Mouse (Mus musculus) left cerebral cortex, adult 2 months (tissue): ENCODE data around the gene Rybp. TPM values are rescaled to one million over a fixed set of nuclear protein-coding genes. Genes with fewer than 3 reads are reported as not detected.
A peak's percentile ranks its signal among the peaks of the same experiment; 100 is the strongest.

ENCODE experiments used
- DNase-seq, 2 experiments: peaks; one replicate each; pipeline ENCODE4 v3.0.0; 2021 to 2022; ENCODE audit warnings: low spot score in 2 of 2, mixed read lengths in 1 of 2; ENCODE audit errors: extremely low spot score in 1 of 2
- H3K27ac ChIP-seq: fragments of 200-600 bp; 2 replicates; pipeline ENCODE4 v1.8.1; 2022
- H3K4me3 ChIP-seq: fragments of 200-600 bp; 2 replicates; pipeline ENCODE4 v1.8.1; 2022
- CTCF ChIP-seq: fragments of 200-600 bp; IDR thresholded peaks from 2 replicates; pipeline ENCODE4 v1.8.1; 2022; ENCODE audit warnings: antibody characterized with exemption, mild to moderate bottlenecking, moderate library complexity
- intact Hi-C: fragments of 180-260 bp; cut with DNase I; formaldehyde crosslinking; loops from one replicate; pipeline ENCODE4 v1.15.1; 2025
- long read RNA-seq, 2 experiments: library from polyadenylated mRNA; stranded (forward); transcript quantifications; one replicate each; pipeline ENCODE4 v2.0.0; 2021; ENCODE audit warnings: borderline mapping rate in 2 of 2
- total RNA-seq, 2 experiments: library from RNA; stranded (reverse); gene quantifications; 2 replicates each; pipeline ENCODE4 v1.2.3; 2021

Rybp gene
- total RNA-seq = 10 to 100 TPM; 46.2 to 56.4 TPM
- long read RNA-seq, experiment 1, full-length matches to known transcripts = 2 of 9 reads
- long read RNA-seq, experiment 1, partial matches to known transcripts = 2 of 9 reads
- long read RNA-seq, experiment 1, other reads (novel, unspliced or antisense) = 5 of 9 reads
- long read RNA-seq, experiment 2, full-length matches to known transcripts = 1 of 4 reads
- long read RNA-seq, experiment 2, partial matches to known transcripts = 0 of 4 reads
- long read RNA-seq, experiment 2, other reads (novel, unspliced or antisense) = 3 of 4 reads

DNA sequence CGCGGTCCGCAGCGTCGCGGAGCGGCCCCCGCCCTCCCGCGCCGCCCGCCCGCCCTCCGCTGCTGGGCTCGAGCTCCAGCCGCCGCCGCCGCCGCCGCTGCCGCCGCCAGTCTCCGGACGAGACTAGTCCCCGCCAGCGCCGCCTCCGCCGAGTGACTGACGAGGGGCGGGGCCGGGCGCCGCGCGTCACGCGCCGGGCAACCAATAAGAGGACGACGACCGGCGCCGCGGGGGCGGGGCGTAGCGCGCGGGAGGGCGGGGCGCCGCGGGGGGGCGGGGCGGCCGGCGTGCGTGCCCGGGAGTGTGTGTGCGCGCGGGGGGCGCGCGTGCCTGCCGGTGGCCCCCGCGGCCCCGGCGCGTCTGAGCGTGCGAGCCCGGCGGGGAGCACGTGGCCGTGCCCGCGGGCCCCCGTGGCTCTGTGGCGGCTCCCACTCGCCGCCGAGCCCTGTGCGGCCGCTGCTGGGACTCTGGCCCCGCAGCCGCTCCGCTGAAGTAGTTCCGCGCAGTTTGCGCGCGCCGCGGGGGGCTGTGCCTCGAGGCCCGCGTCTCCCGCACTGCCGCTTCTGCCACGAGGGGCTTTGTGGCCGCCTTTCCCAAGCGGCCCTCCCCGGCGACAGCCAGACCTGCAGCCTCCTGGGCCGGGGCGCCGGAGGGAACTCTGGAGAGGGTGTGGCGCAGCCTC is at the start of gene Rybp:
Gene Rybp (minus strand): TSS at position 152 of the 682 bp plus-strand sequence.
- peak; percentile 95 to 96 for DNase-seq
- H3K27ac ChIP-seq = peak within 1 kb of the TSS; percentile 89
- H3K4me3 ChIP-seq = peak within 1 kb of the TSS; percentile 78
- no peak; the same call in 1 of the 2 replicates for TF ChIP-seq CTCF
- intact Hi-C loops = loop anchor here (1.0 to 10.0 kb wide), 9 partner anchors 81 to 593 kb away; partner anchors contain the start of gene Gpr27

DNA sequence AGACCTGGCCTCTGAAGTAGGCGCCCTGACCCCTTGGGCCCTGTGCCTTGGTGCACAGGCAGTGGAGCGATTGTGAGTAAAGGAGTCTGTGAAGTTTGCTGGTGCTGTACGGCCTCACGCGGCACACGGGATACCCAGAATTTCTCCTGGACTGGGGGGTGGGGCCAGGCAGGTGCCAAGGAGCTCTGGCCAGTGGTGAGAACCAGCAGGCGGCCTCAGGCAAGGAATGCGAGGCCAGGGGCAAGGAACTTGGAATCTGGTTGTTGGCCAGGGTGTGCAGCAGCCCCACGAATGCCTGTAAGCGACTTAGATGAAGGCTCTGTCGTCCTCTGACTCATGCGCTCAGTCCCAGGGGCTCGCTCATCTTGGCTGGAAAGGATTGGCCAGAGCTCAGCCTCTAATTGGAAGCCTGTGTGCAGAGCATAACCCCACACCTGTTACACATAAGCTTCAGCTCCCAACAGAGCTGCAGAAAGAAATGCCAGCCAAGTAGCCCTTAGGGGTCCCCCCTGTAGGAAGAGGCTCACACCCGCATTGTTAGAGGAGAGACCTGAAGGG is 49.4 kb upstream of the Rybp start:
- TF ChIP-seq CTCF = no peak
- no peak for DNase-seq
- H3K4me3 ChIP-seq = no peak overlapping the region
- H3K27ac ChIP-seq = no peak overlapping the region
- intact Hi-C loops = no loop called here

DNA sequence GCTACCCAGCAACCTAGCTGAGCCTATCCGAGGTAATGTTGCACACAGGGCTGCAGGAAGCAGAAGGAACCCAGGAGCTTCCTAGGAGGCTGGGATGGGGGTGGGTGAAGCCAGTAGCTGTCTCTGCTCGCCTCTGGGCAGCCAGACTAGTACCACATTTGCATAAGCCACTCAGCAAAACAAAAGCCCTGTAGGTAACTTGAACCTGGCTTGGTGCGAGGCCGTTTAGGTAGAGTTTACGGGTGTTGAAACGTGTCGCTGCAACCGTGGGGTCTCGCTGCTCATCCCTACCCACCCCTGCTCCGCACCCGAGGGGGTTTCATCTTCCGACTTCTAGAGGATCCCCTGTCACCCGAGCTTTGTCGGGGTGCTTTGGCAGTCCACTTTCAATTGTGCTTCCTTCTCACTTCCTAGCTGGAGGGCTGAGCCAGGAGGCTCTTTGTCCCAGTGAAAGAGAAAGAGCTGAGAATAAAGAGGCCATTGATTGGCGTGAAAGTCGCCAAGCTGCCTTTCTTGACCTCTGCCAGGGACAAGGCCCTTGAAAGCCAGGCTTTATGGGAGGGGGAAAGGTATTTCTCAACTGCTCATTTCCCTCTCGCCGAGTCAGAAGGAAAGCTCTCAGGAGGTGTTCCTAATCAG is 48.3 kb upstream of the Rybp start:
- no peak for DNase-seq
- no peak overlapping the region for H3K4me3 ChIP-seq
- H3K27ac ChIP-seq = no peak overlapping the region
- intact Hi-C loops = no loop called here
- no peak for TF ChIP-seq CTCF

DNA sequence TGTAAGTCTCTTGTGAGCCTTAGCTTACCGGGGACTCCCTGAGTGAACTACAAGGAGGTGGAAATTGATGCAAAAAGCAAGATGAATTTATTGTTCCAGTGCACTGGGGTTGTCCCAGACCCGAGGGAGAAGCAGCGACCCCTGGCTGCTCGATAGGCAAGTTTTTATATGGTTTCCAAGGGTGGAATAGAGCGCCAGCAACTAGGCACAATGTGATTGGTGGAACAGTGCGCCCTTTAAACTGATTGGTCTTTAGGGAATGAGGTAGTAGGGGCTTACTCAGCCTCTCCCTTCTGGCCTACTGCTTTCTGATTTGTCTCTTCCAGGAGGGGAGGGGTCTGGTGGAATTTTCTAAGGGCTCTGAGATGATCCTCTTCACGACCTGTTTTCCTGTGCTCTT is 46.5 kb upstream of the Rybp start:
- TF ChIP-seq CTCF = no peak
- DNase-seq = no peak
- no peak overlapping the region for H3K4me3 ChIP-seq
- intact Hi-C loops = no loop called here
- H3K27ac ChIP-seq = no peak overlapping the region

DNA sequence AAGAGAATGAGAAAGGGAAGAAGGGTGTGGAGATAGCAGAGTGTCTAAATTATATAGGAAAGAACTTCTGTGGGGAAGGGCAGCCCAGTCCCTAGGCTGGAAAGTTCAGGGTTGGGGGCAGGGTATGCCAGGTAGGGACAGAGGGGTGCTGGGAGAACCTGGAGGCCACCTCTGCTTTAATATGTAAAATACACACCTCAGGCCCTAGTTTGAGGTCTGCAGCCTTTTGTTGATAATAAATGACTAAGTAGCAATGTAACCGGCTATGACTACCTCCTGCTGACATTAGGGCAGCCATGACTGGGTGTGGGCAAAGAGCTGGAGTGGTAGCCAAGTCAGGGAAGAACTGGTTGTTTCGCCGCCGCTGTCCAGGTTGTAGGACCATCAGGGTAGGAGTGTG is 45.2 kb upstream of the Rybp start:
- intact Hi-C loops = no loop called here
- Histone ChIP-seq H3K4me3 (no peak overlapping the region), H3K27ac (no peak overlapping the region)
- DNase-seq = no peak
- no peak for TF ChIP-seq CTCF

DNA sequence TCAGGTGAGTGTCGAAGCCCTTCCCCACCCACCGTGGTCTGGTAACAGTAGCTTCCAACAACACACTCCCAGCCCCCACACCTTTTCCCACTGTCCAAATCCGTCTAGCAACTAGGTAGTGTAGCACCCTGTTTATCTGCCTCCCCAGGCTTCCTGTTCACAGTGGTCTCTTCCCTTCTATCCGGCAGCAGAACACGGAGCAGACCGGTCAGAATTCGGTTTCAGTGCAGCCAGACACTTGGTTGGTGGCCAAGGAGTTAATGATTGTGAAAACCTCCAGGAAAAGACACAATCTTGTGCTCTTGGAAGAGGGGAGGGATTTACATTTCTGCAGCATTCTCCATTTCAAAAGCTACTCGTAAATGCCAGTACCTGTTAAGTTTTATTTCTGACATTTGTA is 44.3 kb upstream of the Rybp start:
- no peak for TF ChIP-seq CTCF
- DNase-seq = no peak
- intact Hi-C loops = no loop called here
- no peak overlapping the region for H3K27ac ChIP-seq
- H3K4me3 ChIP-seq = no peak overlapping the region

DNA sequence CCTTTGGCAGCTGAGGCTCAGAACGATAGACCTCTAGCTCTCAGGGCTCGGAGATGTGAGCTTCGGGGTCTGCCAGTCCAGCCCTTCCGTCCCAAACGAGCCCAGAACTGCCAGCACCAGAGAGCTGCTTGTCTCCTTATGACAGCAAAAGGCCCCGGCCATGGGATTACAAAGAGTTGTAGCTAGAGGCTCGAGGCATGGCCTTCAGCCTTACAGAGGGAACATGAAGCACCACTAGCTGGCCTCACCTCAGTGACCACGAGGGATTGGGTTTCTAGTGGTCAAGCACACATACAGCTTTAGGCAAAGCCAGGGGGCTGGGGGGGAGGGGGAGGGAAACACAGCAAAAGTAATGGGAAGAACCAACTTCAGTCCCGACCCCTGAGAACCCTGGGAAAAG is 43.8 kb upstream of the Rybp start:
- intact Hi-C loops = no loop called here
- no peak overlapping the region for H3K27ac ChIP-seq
- DNase-seq = no peak
- no peak overlapping the region for H3K4me3 ChIP-seq
- no peak for TF ChIP-seq CTCF

DNA sequence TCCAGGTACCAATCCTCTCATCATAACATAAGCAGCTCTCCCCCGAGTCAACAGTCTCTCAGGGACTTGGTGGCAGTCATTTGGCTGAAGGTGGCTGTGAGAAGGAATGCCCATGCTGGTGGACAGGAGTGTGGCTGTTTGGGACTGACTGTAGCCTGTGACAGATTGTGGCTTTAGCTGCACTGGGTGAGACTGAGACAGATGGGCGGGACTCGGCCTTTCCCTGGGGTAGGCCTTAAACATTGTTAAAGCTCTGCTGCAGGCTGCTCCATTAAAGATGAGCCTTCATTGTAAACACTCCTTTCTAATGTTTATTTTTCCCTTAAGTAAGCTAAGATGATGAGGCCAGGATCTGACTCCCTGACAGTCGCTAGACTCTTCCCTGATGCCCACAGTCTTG is 42.3 kb upstream of the Rybp start:
- no peak for TF ChIP-seq CTCF
- Histone ChIP-seq H3K4me3 (no peak overlapping the region), H3K27ac (no peak overlapping the region)
- no peak for DNase-seq
- intact Hi-C loops = no loop called here

DNA sequence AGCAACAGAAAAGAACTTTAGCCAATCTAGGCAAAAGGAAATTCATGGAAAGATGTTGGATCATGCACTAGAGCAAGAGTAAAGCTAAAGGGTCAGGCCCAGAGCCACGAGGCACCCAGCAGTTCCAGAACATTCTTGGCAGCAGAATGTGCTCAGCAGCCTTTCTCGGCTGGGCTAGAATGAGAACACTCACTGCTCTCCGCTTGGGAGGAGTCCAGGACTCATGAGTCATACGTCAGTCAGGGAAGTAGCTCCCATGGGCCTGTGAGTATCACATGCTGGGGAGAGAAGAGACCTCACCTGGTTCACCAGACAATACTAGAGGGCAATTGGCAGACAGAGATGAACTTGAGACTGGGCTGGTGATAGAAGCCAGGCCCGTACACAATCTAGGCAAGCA is 39.8 kb upstream of the Rybp start:
- TF ChIP-seq CTCF = no peak
- intact Hi-C loops = loop anchor here (1.0 kb wide), 1 partner anchor 48 kb away; no protein-coding TSS in a partner anchor
- no peak overlapping the region for H3K27ac ChIP-seq
- peak; percentile 38 to 61 for DNase-seq
- H3K4me3 ChIP-seq = no peak overlapping the region

DNA sequence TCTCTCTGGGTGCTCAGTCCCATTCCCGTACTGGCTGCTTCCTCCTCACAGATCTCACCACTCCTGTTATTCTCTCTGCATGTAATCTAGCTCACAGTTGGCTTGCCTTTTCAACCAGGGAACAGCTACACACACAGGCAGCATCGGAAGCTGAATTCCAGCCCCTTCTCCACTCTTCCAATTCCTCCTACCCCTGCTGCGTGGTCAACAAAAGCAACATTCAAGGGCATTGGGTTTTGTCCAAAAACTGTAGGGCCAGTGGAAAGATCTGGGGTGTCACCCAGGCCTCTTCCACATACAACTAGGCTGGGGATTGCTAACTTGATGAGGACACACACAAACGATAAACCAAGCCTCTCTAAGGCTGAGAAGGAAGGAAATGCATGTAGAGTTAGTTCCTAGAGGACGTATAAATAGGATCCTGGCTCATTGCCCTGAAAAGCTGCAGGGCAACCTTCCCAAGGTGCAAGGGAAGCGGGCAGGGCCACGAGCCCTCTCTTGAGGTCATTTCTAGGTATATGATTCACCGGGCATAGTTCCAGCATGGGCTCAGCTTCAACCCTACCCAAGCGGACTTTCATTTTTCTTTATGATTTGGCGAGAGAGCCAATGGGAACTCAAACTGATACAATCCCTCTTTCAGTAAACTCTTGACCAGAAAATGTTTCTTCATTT is 36.6 kb upstream of the Rybp start:
- no peak overlapping the region for H3K4me3 ChIP-seq
- no peak for TF ChIP-seq CTCF
- DNase-seq = no peak
- intact Hi-C loops = no loop called here
- H3K27ac ChIP-seq = no peak overlapping the region

DNA sequence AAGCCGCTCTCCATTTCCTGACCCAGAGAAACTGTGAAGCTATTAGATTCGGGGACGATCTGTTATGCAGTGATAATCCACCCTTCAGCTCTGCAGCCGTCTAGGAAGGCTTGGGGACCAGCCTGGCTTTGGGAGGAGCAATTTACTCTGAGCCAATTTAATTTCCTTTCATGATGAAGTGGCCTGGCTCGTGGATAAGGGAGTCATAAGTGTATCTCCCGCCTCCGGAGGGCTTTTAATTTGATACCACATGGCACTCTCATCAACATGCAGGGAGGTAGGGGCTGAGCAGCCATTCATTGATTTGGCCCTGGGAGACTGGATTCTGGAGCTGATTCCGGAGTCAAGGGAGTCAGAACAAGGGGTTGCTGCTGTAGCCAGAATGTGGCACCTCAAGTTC is 35.3 kb upstream of the Rybp start:
- no peak for TF ChIP-seq CTCF
- no peak for DNase-seq
- intact Hi-C loops = no loop called here
- H3K27ac ChIP-seq = no peak overlapping the region
- no peak overlapping the region for H3K4me3 ChIP-seq

DNA sequence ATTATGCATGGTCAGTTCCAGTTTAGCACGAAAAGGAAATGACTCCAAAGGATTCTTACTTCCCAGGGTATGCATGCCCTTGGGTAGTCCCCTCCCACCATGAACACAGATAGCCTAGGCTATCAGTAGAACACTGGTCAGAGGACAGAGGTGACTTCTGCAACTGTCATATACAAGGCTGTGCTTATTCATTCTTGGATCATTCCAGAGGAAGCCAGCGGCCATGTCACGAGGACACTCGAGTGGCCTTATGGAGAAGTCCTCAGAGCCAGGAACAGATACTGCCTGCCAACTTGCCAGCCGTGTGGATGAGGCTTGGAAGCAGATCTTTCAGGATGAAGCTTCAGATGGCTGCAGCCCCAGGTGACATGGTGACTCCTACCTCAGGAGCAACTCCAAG is 34.9 kb upstream of the Rybp start:
- TF ChIP-seq CTCF = no peak
- H3K4me3 ChIP-seq = no peak overlapping the region
- intact Hi-C loops = no loop called here
- no peak overlapping the region for H3K27ac ChIP-seq
- no peak for DNase-seq
